Mouse (Mus musculus) liver, embryonic 14.5 days (tissue): ENCODE data around the gene Trmt10a.
A peak's percentile ranks its signal among the peaks of the same experiment; 100 is the strongest.

Experiments used
- CTCF ChIP-seq: IDR thresholded peaks from 2 replicates; pipeline ENCODE4 v1.5.1; 2016; ENCODE audit warnings: antibody characterized with exemption, low read depth, control low read depth
- EP300 ChIP-seq: IDR thresholded peaks from 2 replicates; pipeline ENCODE4 v1.6.1; 2016; ENCODE audit warnings: antibody characterized with exemption, low read depth

DNA sequence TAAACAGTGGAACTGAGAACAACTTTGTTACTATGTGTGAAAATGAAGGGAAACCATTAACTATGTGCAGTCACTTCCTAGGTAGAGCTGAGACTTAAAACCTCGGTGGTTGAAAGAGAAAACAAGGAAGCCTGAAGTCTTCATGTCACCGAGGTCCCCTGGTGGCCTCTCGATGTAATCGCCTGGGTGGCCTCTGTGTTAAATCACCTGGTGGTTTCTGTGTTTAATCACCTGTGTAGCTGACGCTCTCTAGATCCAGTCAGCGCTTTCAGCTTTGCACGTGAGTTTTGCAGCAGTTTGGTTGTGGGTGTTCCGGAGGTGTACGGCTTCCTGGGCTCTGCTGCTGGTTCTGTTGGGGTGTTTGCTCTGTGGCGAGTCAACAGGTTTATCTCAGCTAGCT lies 30.0 kb downstream of the Trmt10a start:
- TF ChIP-seq EP300 (no peak), CTCF (peak; percentile 25)
